Comparison of ENCODE assay signal across 14 mouse cellular contexts in the genomic region with DNA sequence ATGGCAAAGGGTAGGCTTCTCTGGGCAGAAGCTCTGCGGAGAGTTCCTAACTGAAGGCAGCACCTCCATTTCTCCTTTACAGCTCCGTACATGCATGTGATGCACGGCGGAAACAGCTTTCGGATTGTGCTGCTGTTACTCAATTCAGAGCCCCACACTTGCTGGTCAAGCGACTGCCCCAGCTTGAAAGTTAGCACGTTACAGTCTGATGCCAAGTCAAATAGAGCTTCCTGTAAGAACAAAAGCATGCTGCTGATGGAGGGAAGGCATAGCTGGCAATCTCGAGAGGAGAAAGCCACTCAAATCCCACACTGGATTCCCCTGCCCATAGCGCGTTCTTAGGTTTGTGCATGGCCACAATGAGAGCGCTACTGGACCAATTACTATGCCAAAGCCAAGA.
"Had no signal": no experiment of that assay in that cellular context is flagged by ENCODE, and none has a peak within 500 bp of the region (broad histone marks: within the 10 kb centered on the region; RNA-seq: fewer than 3 reads in every experiment).

No protein-coding gene starts in this region.

- H3K9me3 ChIP-seq: limb, embryonic 12.5 days; neural tube, embryonic 13.5 days had no signal

- H3K4me2 ChIP-seq: limb, embryonic 12.5 days; midbrain, embryonic 11.5 days; neural tube, embryonic 13.5 days had no signal

- H3K4me3 ChIP-seq: limb, embryonic 12.5 days; megakaryocyte, embryonic 14.5 days; neural tube, embryonic 13.5 days had no signal

- H3K36me3 ChIP-seq: neural tube, embryonic 13.5 days had no signal

- H3K9ac ChIP-seq: limb, embryonic 12.5 days; liver, embryonic 14.5 days; neural tube, embryonic 13.5 days had no signal

- H3K27ac ChIP-seq: limb, embryonic 12.5 days; liver, embryonic 14.5 days; macrophage; neural tube, embryonic 13.5 days had no signal

- H3K27me3 ChIP-seq: limb, embryonic 12.5 days; megakaryocyte, embryonic 14.5 days; neural tube, embryonic 13.5 days had no signal

- ATAC-seq: intestine, embryonic 16.5 days; midbrain, embryonic 16.5 days had no signal

- DNase-seq: kidney, adult 8-10 months; kidney, postnatal 36 days; layer of hippocampus, adult 9-11 months; layer of hippocampus, postnatal 36 days; right cerebral cortex, postnatal 14 days; thymus, postnatal 4 days had no signal
